Mouse (Mus musculus) cerebellum, postnatal 10 days (tissue): ENCODE data around the gene Mab21l2.

ENCODE experiments used
- DNase-seq, 2 experiments: peaks; one replicate each; pipeline ENCODE4 v3.0.0; 2021; ENCODE audit warnings: mixed read lengths in 2 of 2

Gene Mab21l2

DNA sequence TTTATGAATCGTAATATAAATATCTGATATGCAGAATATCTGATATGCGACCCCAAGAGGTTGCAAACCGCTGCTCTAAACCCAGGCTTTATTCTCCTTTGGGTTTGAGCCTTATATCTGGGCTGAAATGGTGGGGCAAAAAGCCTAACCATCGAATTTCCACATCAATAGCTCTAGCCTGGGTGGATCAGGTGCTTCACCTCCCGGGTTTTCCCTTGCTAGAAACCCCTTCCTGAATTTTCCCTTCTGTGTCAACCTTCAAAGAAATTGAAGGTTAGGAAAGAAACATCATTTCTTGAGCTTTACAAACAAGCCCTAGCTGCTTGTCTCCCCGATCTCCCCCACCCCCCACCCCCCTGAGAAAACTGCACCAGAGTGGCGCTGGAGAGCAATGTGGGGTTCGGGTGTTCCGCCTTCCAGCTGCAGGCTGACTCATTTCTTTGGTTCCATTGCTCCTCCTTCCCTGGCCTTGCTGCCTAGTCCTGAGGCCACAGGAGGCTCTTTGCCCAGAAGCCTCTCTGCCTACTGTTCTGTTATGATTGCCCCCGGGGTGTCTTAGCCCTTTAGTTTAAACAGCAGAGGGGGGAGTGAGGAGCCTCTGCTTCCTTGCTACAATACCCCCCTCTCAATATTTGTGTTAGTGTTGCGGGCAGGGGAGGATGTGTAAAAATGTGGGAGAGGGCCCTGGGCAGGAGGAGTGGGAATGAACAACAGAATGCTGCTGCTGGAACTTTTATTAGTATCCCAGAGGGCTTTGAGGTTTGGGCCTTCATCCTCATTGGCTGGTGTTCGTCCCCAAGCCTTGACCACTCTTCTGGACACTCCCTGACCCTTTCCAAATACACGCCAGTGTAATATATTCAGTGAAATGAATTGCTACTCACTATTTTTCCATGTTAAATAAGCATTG is 9.5 kb downstream of the Mab21l2 start:
- peak; percentile 12 to 48 for DNase-seq

DNA sequence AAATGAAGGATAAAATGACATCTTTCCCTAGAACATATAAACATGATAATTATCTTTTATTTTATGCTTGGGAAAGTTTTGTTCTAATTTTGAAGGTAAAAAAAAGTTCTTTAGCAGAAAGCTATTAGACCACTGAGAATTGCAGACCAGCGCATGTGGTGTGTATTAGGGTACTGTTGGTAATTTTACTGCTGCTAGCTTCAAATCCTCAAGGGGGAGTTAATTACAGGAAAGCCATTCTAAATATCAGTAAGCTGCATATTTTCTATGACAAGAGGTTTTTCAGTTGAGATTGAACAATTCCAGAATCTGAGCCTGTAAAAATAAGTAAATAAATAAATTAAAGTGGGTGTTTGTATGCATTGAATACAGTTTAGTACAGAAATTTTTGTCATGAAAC is 11.7 kb downstream of the Mab21l2 start:
- no peak for DNase-seq

- no peak for DNase-seq
Observed at GRCm38 (mm10) chr3:86531531-86532269, 16.7 kb downstream of the Mab21l2 start.

- DNase-seq, result no peak
Observed at GRCm38 (mm10) chr3:86522880-86523505, 25.4 kb downstream of the Mab21l2 start.

DNA sequence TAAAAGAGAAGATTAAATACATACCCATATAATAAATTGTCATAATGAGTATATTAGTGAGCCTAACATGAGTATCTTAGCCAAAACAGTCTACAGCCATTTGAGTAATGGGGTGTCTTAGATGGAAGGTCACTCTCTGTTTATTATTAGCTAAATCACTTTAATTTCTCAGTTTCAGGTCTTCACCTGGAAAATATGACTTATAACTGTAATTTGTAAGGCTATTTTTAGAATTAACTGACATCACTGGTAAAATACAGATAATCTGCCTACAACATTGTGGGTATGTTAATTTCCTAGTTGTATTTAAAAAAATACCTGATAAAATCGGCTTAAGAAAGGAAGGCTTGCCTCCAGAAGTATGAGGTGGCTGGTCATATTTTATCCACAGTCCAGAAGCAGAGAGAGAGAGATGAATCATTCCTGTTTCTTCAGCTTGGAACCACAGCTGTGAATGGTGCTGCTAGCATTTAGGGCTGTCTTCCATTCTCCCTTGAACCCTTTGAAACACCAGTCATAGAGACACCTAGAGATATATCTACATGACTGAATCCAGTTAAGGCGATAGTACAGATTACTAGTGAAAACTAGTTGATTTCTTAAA is 29.8 kb downstream of the Mab21l2 start:
- DNase-seq, result no peak

- no peak for DNase-seq
Observed at GRCm38 (mm10) chr3:86500586-86500985, 47.8 kb downstream of the Mab21l2 start.
